Comparison of ENCODE assay signal across 20 mouse cellular contexts in the genomic region with DNA sequence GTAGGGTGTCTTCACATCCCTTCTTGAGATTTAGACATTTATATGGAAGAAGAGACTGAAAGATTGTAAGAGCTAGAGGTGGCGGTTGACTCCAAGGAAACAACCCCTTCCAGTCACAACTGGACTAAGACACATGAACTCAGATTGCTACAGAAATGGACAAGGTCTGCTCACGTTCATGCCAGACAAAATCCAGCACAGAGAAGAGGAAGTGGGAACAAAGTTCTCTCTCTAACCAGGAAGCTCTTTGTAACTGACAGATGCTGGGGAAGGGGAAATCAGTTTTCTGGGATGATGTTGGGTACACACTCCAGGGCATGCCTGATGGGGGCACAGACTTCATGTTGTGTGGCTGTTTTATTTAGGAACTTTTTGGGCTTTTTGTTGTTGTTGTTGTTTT.
"Had no signal": no experiment of that assay in that cellular context is flagged by ENCODE, and none has a peak within 500 bp of the region (broad histone marks: within the 10 kb centered on the region; RNA-seq: fewer than 3 reads in every experiment).

No protein-coding gene starts in this region.

- H3K27ac ChIP-seq: liver, embryonic 14.5 days; midbrain, embryonic 10.5 days; midbrain, embryonic 12.5 days; neural tube, embryonic 13.5 days; neural tube, embryonic 15.5 days had no signal

- H3K4me3 ChIP-seq: midbrain, embryonic 10.5 days; midbrain, embryonic 12.5 days; myocyte; neural tube, embryonic 13.5 days; neural tube, embryonic 15.5 days had no signal

- DNase-seq: lung, adult 18-20 months; lung, embryonic 14.5 days; lung, postnatal 14 days; lung, postnatal 36 days; midbrain, embryonic 14.5 days; retina, postnatal 1 day; right cerebral cortex, adult 18-20 months; right cerebral cortex, postnatal 25 days; right cerebral cortex, postnatal 4 days; spleen, adult 18-20 months; thymus, adult 18-20 months; thymus, postnatal 25 days; thymus, postnatal 4 days had no signal

- H3K4me1 ChIP-seq: midbrain, embryonic 10.5 days; midbrain, embryonic 12.5 days; neural tube, embryonic 13.5 days; neural tube, embryonic 15.5 days had no signal

- ATAC-seq: midbrain, embryonic 16.5 days had no signal

- H3K27me3 ChIP-seq: midbrain, embryonic 12.5 days; neural tube, embryonic 13.5 days; neural tube, embryonic 15.5 days had no signal
